In genomic region chr1:156230339-156231089, GRCm38 (mm10) we compare ENCODE assay signal across 9 mouse cellular contexts. TPM values are rescaled to one million over a fixed set of nuclear protein-coding genes. Genes with fewer than 3 reads are reported as not detected.
A peak's percentile ranks its signal among the peaks of the same experiment; 100 is the strongest.
DNase-seq lines count a peak whose midpoint lies in the region; ATAC-seq and TF ChIP-seq lines count a peak whose summit lies in the region.
"Had no signal": no experiment of that assay in that cellular context is flagged by ENCODE, and none has a peak within 500 bp of the region (broad histone marks: within the 10 kb centered on the region; RNA-seq: fewer than 3 reads in every experiment).

No protein-coding gene starts in this region.

- no peaks in the 10 kb centered on the region for H3K9me3 ChIP-seq in heart, embryonic 11.5 days (replicated peaks; ENCODE audit: control insufficient read depth, low read length)
- H3K9me3 ChIP-seq: G1E had no signal

- peak; percentile 77 for DNase-seq in MN1 (ENCODE audit: low spot score)
- peak; percentile 48 for DNase-seq in embryo, embryonic 11.5 days (ENCODE audit: low read depth, low spot score)
- DNase-seq in kidney, postnatal 14 days = peak; percentile 45
- peak; percentile 64 for DNase-seq in retina, embryonic 14.5 days (ENCODE audit: low spot score)
- no peak for DNase-seq in right cerebral cortex, postnatal 4 days
- DNase-seq in left cerebral cortex, adult 2 months (ENCODE audit: extremely low spot score in 1 of 2, low spot score in 2 of 2) = no peak
- no peak for DNase-seq in cerebellum, postnatal 4 days (ENCODE audit: low spot score in 2 of 2)

- H3K36me3 ChIP-seq in heart, embryonic 11.5 days (ENCODE audit: control insufficient read depth, insufficient read depth, low read length) = no peaks in the 10 kb centered on the region
- H3K36me3 ChIP-seq: G1E had no signal

- no peaks in the 10 kb centered on the region for H3K27me3 ChIP-seq in heart, embryonic 11.5 days (ENCODE audit: control insufficient read depth, insufficient read depth, low read length)

- no peak overlapping the region for H3K4me3 ChIP-seq in heart, embryonic 11.5 days (ENCODE audit: low read depth, low read length)
- no peak overlapping the region for H3K4me3 ChIP-seq in left cerebral cortex, adult 2 months

- no peak overlapping the region for H3K9ac ChIP-seq in heart, embryonic 11.5 days (ENCODE audit: low read depth, low read length)

- H3K4me1 ChIP-seq in heart, embryonic 11.5 days (ENCODE audit: control insufficient read depth, insufficient read depth, low read length) = peaks cover 20% of the 10 kb centered on the region

- peak; percentile 37; the same call in 1 of the 2 replicates for ATAC-seq in heart, embryonic 11.5 days (replicated peaks; ENCODE audit: insufficient number of reproducible peaks, low FRiP score, low TSS enrichment)

- TF ChIP-seq CTCF in left cerebral cortex, adult 2 months (IDR thresholded peaks at IDR 0.05) = no peak

- peak overlapping the region; percentile 50; the same call in 1 of the 2 replicates for H3K27ac ChIP-seq in heart, embryonic 11.5 days (ENCODE audit: low read depth, low read length)
- H3K27ac ChIP-seq in left cerebral cortex, adult 2 months = no peak overlapping the region

- 38% methylated on average over 9 of the region's 9 CpGs for WGBS in heart, embryonic 11.5 days (ENCODE audit: insufficient replicate concordance)

- 0 out of 2 replicates have a peak overlapping the region, but pooled peaks have one; percentile 9 for H3K4me2 ChIP-seq in heart, embryonic 11.5 days

- intact Hi-C loops in left cerebral cortex, adult 2 months (cut with DNase I) = no loop called here

RNA-seq across cellular contexts. Expression of gene Fam163a, which starts 25.7 kb away (rescaled TPM):
- polyA plus RNA-seq in heart, embryonic 11.5 days (2014; fragmentation: Nextera tagmentation; extraction: Ambion mirVana) = 2.0 and 2.9 TPM in 2 replicates
- 1 to 10 TPM; 8.0 to 8.4 TPM for total RNA-seq in left cerebral cortex, adult 2 months (2021)
- polyA plus RNA-seq: G1E had no signal

Comparison
In these comparisons a context has a peak if more than half of its experiments do, and no peak if none do; other contexts are left out.
1. DNase-seq: peak in MN1 (single experiment), embryo, embryonic 11.5 days (single experiment), kidney, postnatal 14 days (single experiment) and retina, embryonic 14.5 days (single experiment); none in right cerebral cortex, postnatal 4 days (single experiment), left cerebral cortex, adult 2 months (0 of 2) and cerebellum, postnatal 4 days (0 of 2).